Mouse (Mus musculus) hindbrain, postnatal 0 days (tissue): ENCODE data around the gene Gm16405. TPM values are rescaled to one million over a fixed set of nuclear protein-coding genes. Genes with fewer than 3 reads are reported as not detected.
"Not testable (repeated sequence)": the region's sequence is repeated elsewhere in the genome, so short reads cannot be mapped to it uniquely, and the experiment has no call there.

Experiments
- ATAC-seq: fragments of 200-750 bp; cut with Nextera tagmentation; 2 replicates; pipeline ENCODE4 v1.8.0; 2017; ENCODE audit warnings: mild to moderate bottlenecking, moderate TSS enrichment, moderate library complexity
- DNase-seq: peaks from one replicate; pipeline ENCODE4 v3.0.0-alpha.2; 2015; ENCODE audit warnings: low spot score
- H3K27ac ChIP-seq: fragments of 300-500 bp; sonication (generic); 2 replicates; pipeline ENCODE4 v1.5.1; 2014; ENCODE audit warnings: mild to moderate bottlenecking
- H3K27me3 ChIP-seq: fragments of 300-500 bp; sonication (generic); 2 replicates; pipeline ENCODE4 v1.6.1; 2014; ENCODE audit warnings: low read length, mixed read lengths; ENCODE audit not compliant: insufficient read depth
- H3K36me3 ChIP-seq: fragments of 300-500 bp; sonication (generic); 2 replicates; pipeline ENCODE4 v1.6.1; 2014; ENCODE audit warnings: low read length, mixed read lengths; ENCODE audit not compliant: insufficient read depth
- H3K4me1 ChIP-seq: fragments of 300-500 bp; sonication (generic); 2 replicates; pipeline ENCODE4 v1.6.1; 2014; ENCODE audit warnings: antibody characterized with exemption, low read length, mixed read lengths; ENCODE audit not compliant: insufficient read depth
- H3K4me2 ChIP-seq: fragments of 300-500 bp; sonication (generic); 2 replicates; pipeline ENCODE4 v1.6.1; 2014; ENCODE audit warnings: low read depth, mild to moderate bottlenecking, low read length, moderate library complexity, mixed read lengths
- H3K4me3 ChIP-seq: fragments of 300-500 bp; sonication (generic); 2 replicates; pipeline ENCODE4 v1.5.1; 2014; ENCODE audit warnings: low read length
- H3K9ac ChIP-seq: fragments of 300-500 bp; sonication (generic); replicated peaks from 2 replicates; pipeline ENCODE4 v1.6.1; 2014; ENCODE audit warnings: mild to moderate bottlenecking, low read length, moderate library complexity, mixed read lengths
- H3K9me3 ChIP-seq: fragments of 300-500 bp; sonication (generic); 2 replicates; pipeline ENCODE4 v1.6.1; 2016; ENCODE audit warnings: low read length, mixed read lengths
- WGBS: fragments of 180-500 bp; shearing (Covaris S2); extraction: QIAGEN DNeasy Blood & Tissue Kit; methylation state at CpG from one replicate; pipeline ENCODE4 v1.1.7; 2014; 5-methylcytosine and 5-hydroxymethylcytosine counted together
- polyA plus RNA-seq: library from polyadenylated mRNA; unstranded; fragments of >200 nt; fragmentation: Nextera tagmentation; extraction: Ambion mirVana; gene quantifications from 2 replicates; pipeline ENCODE4 v1.2.1, GENCODE M21; 2015
- total RNA-seq: library from RNA; depleted of rRNA; stranded (reverse); fragments of >200 nt; gene quantifications from 2 replicates; pipeline ENCODE4 v1.2.3, GENCODE M21; 2014; rRNA removed

The Gm16405 gene
- total RNA-seq = not detected in 2 replicates
- polyA plus RNA-seq = not detected in 2 replicates

- not testable (repeated sequence) for H3K27ac ChIP-seq, ATAC-seq, H3K9me3 ChIP-seq, DNase-seq, H3K9ac ChIP-seq, H3K4me2 ChIP-seq, H3K4me3 ChIP-seq, H3K4me1 ChIP-seq, H3K27me3 ChIP-seq, H3K36me3 ChIP-seq
- WGBS = no CpG with 5 or more reads among the region's 7 CpGs
Measured at GRCm38 (mm10) chrX:54530908-54531307, at the start of gene Gm16405. Gm16405 (plus strand) TSS chrX:54531208.

Other genes starting within 250 kb of the Gm16405 start
- not detected in 2 replicates for gene Gm16430, start 91.0 kb downstream of the Gm16405 start, total RNA-seq
- not detected in 2 replicates for gene Gm16430, start 91.0 kb downstream of the Gm16405 start, polyA plus RNA-seq